8 mouse cellular contexts compared by ENCODE assay signal in genomic region chr5:12562204-12562603, GRCm38 (mm10).
DNase-seq lines count a peak whose midpoint lies in the region; ATAC-seq and TF ChIP-seq lines count a peak whose summit lies in the region.

No protein-coding gene starts in this region.

- H3K27ac ChIP-seq in embryonic facial prominence, embryonic 14.5 days (replicated peaks; ENCODE audit: low read depth, low read length), result no peak overlapping the region
- H3K27ac ChIP-seq in hindbrain, postnatal 0 days, result no peak overlapping the region

- 30% methylated on average over 5 of the region's 5 CpGs for WGBS in embryonic facial prominence, embryonic 14.5 days
- 37% methylated on average over 5 of the region's 5 CpGs for WGBS in hindbrain, postnatal 0 days

- no peak overlapping the region for H3K4me3 ChIP-seq in embryonic facial prominence, embryonic 14.5 days (ENCODE audit: low read depth, low read length)
- no peak overlapping the region for H3K4me3 ChIP-seq in hindbrain, postnatal 0 days (ENCODE audit: low read length)

- intact Hi-C loops in gastrocnemius, postnatal 36 days (cut with DNase I), result loop anchor here (5.0 to 10.0 kb wide), 2 partner anchors 835 to 1023 kb away; no protein-coding TSS in a partner anchor

- H3K36me3 ChIP-seq in embryonic facial prominence, embryonic 14.5 days (ENCODE audit: control insufficient read depth, insufficient read depth, low read length), result no peaks in the 10 kb centered on the region
- no peaks in the 10 kb centered on the region for H3K36me3 ChIP-seq in hindbrain, postnatal 0 days (ENCODE audit: insufficient read depth, low read length)

- H3K9me3 ChIP-seq in embryonic facial prominence, embryonic 14.5 days (ENCODE audit: control insufficient read depth, low read length), result no peaks in the 10 kb centered on the region
- H3K9me3 ChIP-seq in hindbrain, postnatal 0 days (ENCODE audit: low read length), result no peaks in the 10 kb centered on the region

- H3K4me1 ChIP-seq in embryonic facial prominence, embryonic 14.5 days (ENCODE audit: control insufficient read depth, insufficient read depth, low read length), result no peaks in the 10 kb centered on the region
- no peaks in the 10 kb centered on the region for H3K4me1 ChIP-seq in hindbrain, postnatal 0 days (ENCODE audit: insufficient read depth, low read length)

- ATAC-seq in embryonic facial prominence, embryonic 14.5 days (ENCODE audit: low read depth), result peak; percentile 63
- ATAC-seq in hindbrain, postnatal 0 days, result peak; percentile 68
- ATAC-seq in megakaryocyte-erythroid progenitor cell, adult 5-6 weeks (replicated peaks; ENCODE audit: low FRiP score, low TSS enrichment, poor library complexity, severe bottlenecking), result peak; percentile 96

- TF ChIP-seq CTCF in hindbrain, postnatal 0 days (IDR thresholded peaks at IDR 0.05; ENCODE audit: low read depth), result peak; percentile 88

- H3K4me2 ChIP-seq in embryonic facial prominence, embryonic 14.5 days (ENCODE audit: low read depth, low read length), result no peak overlapping the region
- no peak overlapping the region for H3K4me2 ChIP-seq in hindbrain, postnatal 0 days (ENCODE audit: low read depth, low read length)

- no peaks in the 10 kb centered on the region for H3K27me3 ChIP-seq in embryonic facial prominence, embryonic 14.5 days (replicated peaks; ENCODE audit: control insufficient read depth, insufficient read depth, low read length)
- H3K27me3 ChIP-seq in hindbrain, postnatal 0 days (ENCODE audit: insufficient read depth, low read length), result no peaks in the 10 kb centered on the region

- peak; percentile 30 for DNase-seq in gastrocnemius, adult 18-20 months (ENCODE audit: low spot score)
- no peak for DNase-seq in gastrocnemius, postnatal 36 days
- peak; percentile 80 for DNase-seq in brain, adult 2 months (ENCODE audit: low read depth, low spot score)
- DNase-seq in embryonic facial prominence, embryonic 14.5 days (ENCODE audit: low spot score), result peak; percentile 88
- peak; percentile 85 for DNase-seq in hindbrain, postnatal 0 days (ENCODE audit: low spot score)
- DNase-seq in layer of hippocampus, postnatal 10 days (ENCODE audit: low spot score in 2 of 2), result peak; percentile 53 to 69
- peak; percentile 50 for DNase-seq in right cerebral cortex, postnatal 4 days

- H3K9ac ChIP-seq in embryonic facial prominence, embryonic 14.5 days (ENCODE audit: low read depth, low read length), result no peak overlapping the region
- no peak overlapping the region for H3K9ac ChIP-seq in hindbrain, postnatal 0 days (replicated peaks; ENCODE audit: low read length)

Comparison
In these comparisons a context has a peak if more than half of its experiments do, and no peak if none do; other contexts are left out.
1. DNase-seq: peak in gastrocnemius, adult 18-20 months (single experiment), brain, adult 2 months (single experiment), embryonic facial prominence, embryonic 14.5 days (single experiment), hindbrain, postnatal 0 days (single experiment), layer of hippocampus, postnatal 10 days (2 of 2) and right cerebral cortex, postnatal 4 days (single experiment); none in gastrocnemius, postnatal 36 days (0 of 2).
2. Peak in every context shown above with its lines, with median percentiles within 50 percentile points of each other: ATAC-seq.